ENCODE assay signal across 30 mouse cellular contexts in the genomic region with DNA sequence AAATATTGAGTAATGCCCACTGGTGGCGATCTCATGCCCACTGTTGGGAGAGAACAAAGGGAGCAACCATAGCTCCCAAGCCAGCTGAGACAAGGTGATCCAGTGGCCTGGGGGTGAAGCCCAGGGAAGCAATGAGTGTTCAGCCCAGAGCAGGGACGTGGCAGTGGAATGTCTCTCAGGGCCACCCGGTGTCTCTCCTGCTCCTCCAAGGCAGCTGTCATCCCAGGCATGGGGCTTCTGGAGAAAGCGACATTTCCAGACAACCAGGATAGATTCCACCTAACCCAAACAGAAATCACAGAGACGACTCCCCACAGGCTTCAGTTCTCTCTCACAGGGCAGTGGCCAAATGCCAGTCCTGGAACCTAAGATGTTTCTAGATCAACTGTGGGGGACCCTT. TPM values are rescaled to one million over a fixed set of nuclear protein-coding genes. Genes with fewer than 3 reads are reported as not detected.
"Had no signal": no experiment of that assay in that cellular context is flagged by ENCODE, and none has a peak within 500 bp of the region (broad histone marks: within the 10 kb centered on the region; RNA-seq: fewer than 3 reads in every experiment).

No protein-coding gene starts in this region.

- DNase-seq: gastrocnemius, adult 2 months; gastrocnemius, postnatal 10 days; gastrocnemius, postnatal 25 days; heart, adult 2 months; kidney, adult 18-20 months; kidney, adult 8-10 months; kidney, postnatal 10 days; kidney, postnatal 25 days; kidney, postnatal 4 days; liver; liver, embryonic 13.5 days had no signal

- H3K9me3 ChIP-seq: heart, embryonic 12.5 days; intestine, embryonic 15.5 days; limb, embryonic 10.5 days; limb, embryonic 12.5 days; liver, embryonic 13.5 days had no signal

- H3K4me3 ChIP-seq: gastrocnemius, adult 2 months; heart, adult 2 months; heart, embryonic 12.5 days; intestine, embryonic 15.5 days; layer of hippocampus, adult 2 months; left cerebral cortex, adult 2 months; limb, embryonic 10.5 days; limb, embryonic 12.5 days; liver, embryonic 13.5 days had no signal

- ATAC-seq: forebrain, embryonic 16.5 days; hindbrain, embryonic 16.5 days; inflammation-experienced regulatory T-cells, adult 6 months; intestine, embryonic 15.5 days; intestine, postnatal 0 days had no signal

- H3K27me3 ChIP-seq: heart, embryonic 12.5 days; intestine, embryonic 15.5 days; limb, embryonic 12.5 days; liver, embryonic 13.5 days had no signal

- H3K27ac ChIP-seq: gastrocnemius, adult 2 months; heart, adult 2 months; hindbrain, embryonic 14.5 days; intestine, embryonic 15.5 days; layer of hippocampus, adult 2 months; left cerebral cortex, adult 2 months; limb, embryonic 10.5 days; limb, embryonic 12.5 days; liver, embryonic 13.5 days had no signal

- H3K4me2 ChIP-seq: heart, embryonic 12.5 days; hindbrain, embryonic 14.5 days; intestine, embryonic 15.5 days; limb, embryonic 12.5 days; liver, embryonic 11.5 days; liver, embryonic 13.5 days had no signal

- H3K4me1 ChIP-seq: intestine, embryonic 15.5 days; limb, embryonic 10.5 days; limb, embryonic 12.5 days; liver, embryonic 13.5 days had no signal

- H3K36me3 ChIP-seq: heart, embryonic 12.5 days; intestine, embryonic 15.5 days; limb, embryonic 10.5 days; limb, embryonic 12.5 days; liver, embryonic 13.5 days had no signal

- H3K9ac ChIP-seq: heart, embryonic 12.5 days; hindbrain, embryonic 14.5 days; intestine, embryonic 15.5 days; limb, embryonic 12.5 days; liver, embryonic 13.5 days had no signal

RNA-seq across cellular contexts. Expression of a gene that starts 6.4 kb away (rescaled TPM):
- total RNA-seq: gastrocnemius, adult 2 months; gastrocnemius, postnatal 10 days; gastrocnemius, postnatal 25 days; gastrocnemius, postnatal 4 days; heart, adult 2 months; heart, postnatal 10 days; heart, postnatal 25 days; layer of hippocampus, adult 2 months; layer of hippocampus, postnatal 10 days; layer of hippocampus, postnatal 25 days; left cerebral cortex, adult 2 months; left cerebral cortex, postnatal 14 days; left cerebral cortex, postnatal 36 days had no signal
